Mouse (Mus musculus): ENCODE results near the gene Trim7. TPM values are rescaled to one million over a fixed set of nuclear protein-coding genes. Genes with fewer than 3 reads are reported as not detected.
"Not testable (repeated sequence)": the region's sequence is repeated elsewhere in the genome, so short reads cannot be mapped to it uniquely, and the experiment has no call there.

Trim7 gene
- total RNA-seq, 2 experiments from 2014 or later, result 57.3 to 57.9 TPM

DNA sequence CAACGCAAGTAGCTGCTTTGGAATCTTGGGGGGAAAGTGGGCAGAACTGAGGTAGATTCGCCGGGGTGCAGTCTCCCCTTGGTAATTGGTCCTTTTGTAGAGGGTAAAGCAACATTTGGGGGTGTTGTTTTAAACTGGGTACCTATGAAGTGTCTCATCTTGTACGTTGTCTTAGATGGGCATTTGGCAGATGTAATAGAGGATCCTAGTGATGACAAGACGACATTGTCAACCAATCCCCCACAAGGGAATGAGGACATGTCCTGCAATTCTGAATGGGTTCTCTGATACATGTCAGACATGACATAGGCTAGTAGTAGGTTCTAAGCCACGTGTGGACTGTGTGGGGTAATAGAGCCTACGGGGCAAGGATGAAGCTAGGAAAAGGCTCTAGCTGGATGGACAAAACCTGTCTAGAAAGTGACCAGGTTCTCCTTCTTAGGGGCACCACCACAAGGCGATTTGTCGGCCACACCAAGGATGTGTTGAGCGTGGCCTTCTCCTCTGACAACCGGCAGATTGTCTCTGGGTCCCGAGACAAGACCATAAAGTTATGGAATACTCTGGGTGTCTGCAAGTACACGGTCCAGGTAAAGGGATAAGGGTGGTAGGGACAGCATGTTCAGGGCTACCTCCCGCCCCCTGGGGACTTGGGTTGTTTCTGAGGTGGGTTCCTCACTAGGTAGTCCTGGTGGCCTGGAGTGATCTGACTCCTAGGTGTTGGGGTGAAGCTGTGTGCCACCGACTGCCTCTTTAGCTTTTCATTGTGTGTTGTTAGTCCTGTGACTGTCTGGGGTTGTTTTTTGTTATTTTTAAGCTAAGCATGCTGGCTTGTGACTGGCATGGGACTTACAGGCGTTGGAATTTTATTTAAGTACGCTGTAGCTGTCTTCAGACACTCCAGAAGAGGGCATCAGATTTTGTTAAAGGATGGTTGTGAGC lies 23.8 kb upstream of the Trim7 start:
- DNase-seq, result no peak

DNA sequence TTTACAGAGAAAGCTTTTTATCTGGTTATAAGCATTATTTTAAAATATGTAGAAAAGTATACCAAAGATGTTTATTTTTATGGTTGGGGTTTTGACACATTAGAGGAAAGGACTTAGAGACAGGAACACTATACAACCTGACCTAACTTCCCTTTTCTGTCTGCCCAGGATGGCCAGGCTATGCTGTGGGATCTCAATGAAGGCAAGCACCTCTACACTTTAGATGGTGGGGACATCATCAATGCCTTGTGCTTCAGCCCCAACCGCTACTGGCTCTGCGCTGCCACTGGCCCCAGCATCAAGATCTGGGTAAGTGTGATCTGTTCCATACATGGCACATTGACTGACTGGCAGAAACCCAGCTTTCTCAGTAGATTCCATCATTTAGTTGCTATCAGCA lies 22.0 kb upstream of the Trim7 start:
- no peak for DNase-seq

DNA sequence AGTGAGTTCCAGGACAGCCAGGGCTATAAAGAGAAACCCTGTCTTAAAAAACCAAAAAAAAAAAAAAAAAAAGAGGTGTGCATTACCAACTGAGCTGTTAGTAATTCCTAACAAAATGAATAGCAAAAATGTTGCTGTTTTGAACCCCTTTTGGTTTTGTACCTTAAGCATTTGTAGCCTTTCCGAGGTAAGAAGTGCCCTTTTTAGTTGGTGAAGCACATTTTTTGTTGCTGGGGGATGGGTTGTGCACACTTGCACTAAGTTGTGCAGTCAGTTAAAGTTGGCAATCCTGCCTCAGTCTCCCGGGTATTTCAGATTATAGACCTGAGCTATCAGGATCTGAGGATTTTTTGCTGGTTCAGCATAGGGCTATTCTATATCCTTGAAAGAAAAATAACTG lies 21.0 kb upstream of the Trim7 start:
- DNase-seq, result no peak

DNA sequence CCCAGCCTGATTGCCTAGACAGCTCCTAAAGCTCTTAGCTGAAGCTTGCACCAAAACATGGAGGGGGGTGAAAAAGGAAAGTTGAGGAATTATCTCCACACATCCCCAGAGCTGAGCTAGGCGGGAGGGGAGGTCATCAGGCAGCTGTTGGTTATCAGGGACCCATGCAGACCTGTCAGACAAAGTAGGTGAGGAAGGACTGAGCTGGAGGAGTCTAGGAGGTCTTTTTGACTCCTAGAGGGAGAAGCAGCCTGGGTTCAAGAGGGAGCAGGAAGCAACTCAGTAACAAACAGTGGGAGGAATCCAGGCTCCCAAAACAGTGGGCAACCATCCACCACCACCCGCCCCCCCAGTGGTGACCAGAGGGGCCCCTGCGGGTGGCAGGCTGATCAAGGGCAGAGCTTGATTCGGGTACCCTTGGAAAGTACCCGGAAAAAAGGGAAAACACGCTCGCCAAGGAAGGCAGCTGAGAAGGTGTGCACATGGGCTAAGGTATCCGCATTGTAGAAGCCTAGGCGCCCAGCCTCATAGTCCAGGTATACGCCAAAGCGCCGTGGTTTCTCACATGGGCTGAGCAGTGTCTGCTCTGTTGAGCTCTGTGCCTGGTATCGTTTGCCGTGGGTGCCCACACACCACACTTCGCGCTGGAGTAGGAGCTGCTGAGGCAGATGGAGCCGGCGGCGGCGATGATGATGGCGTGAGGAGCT lies 18.9 kb upstream of the Trim7 start:
- no peak for DNase-seq

DNA sequence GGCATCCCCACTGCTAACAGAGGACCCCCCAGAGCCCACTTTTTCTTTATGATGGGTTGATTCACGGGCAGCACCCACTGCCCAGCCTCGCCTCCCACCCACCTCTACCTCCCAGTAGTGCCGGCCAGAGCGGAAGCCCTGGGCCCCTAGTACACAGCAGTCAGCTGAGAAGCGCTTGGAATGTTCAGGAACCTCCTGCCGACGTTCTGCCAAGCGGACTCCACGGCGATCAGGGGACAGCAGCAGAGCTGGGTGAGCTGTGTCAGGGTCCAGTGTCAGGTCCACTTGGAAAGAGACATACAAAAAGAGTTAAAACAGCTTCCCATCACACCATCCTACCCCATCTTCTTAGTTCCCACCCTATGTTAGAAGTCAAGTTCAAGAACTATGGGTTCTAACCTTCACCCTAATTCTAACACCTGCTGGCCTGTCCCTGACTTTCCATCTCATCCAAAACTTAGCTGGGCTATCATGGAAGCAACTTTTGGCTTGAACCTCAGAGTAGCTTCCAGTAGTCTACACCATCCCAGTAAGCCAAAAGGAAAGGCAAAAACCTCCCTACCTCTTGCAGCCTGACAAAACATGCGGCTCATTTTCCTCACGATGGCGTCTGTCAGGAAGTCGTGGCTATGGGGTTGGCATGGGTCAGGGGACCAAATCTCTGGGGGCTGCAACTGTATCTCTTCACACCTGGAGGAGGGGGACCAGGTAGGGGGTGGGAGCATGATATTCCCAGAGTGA lies 18.2 kb upstream of the Trim7 start:
- no peak for DNase-seq

DNA sequence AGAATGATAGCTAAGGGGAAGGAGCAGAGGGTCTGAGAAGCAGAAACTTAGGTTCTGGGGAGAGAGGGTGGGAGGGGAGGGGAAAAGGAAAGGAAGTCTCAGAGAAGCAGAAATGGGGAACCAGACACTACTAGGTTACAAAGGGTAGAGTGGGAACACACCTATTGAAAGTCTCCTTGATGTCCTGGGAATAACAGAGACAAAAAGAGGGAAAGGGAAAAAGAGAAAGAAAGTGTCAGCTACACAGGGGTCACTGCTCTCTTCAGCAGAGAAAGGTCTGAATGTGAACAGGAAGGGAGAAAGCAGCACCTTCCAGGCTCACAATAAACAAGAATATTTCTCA lies 17.7 kb upstream of the Trim7 start:
- no peak for DNase-seq

DNA sequence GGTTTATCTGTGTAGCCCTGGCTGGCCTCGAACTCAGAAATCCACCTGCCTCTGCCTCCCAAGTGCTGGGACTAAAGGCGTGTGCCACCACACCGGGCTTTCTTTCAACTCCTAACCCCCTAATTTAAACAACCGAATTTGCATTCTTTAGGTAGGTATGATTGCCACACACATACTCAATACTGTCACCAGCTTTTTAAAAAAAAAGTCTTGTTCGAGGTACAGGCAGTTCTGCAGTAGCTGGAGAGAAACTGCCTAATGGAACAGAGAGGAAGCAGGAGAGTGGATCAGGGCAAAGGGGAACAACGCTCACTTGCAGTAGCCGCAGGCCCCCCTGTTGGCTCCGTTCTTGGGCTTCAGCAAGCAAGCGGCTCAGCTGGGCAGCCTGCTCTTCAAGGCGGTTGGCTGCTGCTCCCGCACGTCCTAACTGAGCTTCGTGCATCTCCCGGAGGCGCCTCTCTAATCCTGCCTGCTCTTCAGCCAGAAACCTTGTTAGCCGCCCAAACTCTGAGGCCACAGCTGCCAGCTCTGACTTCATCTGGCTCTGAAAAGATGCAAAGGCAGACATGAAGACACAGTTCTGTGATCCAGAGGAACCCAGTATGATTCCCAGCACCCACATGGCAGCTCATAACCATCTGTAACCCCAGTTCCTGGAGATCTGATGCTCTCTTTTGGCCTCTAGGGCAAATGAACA lies 17.1 kb upstream of the Trim7 start:
- peak; percentile 53 for DNase-seq

DNA sequence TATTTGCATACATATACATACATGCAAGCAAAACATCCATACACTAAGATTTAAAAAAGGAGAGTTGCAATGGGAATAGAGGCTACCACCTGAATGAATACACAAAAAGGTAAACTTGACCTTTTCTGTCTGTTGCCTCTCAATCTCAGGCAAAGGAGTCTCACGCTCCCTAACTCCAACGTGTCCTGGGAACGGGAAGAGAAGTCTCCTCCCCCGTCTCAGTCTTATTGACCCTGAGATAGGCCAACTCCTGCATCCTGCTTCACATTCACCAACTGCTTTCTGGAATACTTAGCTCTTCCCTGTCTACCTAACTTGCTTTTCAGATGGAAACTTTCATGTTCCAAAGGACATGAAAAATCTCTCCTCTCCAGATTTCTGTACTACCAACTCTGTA lies 16.5 kb upstream of the Trim7 start:
- DNase-seq, result no peak

DNA sequence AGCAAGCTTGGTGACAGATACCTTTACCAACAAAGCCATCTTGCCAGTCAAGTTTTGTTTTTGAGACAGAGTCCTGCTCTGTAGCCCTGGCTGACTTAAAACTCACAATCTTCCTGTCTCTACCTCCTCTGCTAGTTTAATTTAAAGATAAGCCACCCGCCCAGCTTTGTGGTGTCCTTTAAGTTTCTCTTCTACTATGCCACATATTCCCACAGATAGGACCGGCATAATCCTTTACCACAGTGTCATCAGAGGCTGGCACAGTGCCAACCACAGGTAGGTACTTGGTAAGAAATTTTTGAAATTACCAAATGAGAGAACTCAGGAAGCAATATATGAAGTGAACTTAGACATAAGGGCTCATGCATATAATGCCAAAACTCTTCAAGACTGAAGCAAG lies 15.8 kb upstream of the Trim7 start:
- DNase-seq, result no peak

DNA sequence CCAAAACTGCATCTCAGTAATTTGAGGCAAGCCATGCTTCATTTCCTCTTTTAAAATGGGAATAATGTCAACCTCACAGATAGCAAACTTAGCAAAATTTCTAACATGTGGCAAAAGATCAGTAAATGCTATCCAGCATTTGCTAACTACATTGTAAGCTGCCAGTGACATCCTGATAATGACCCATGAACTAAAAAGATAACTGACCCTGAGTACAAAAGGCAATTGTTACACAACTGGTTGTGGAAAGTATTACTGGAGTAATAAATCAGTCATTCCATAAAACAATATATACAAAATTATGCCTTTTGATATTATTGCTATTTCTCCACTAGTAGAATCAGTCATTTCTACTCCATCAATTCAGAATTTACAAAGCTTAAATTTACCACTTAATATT lies 12.2 kb upstream of the Trim7 start:
- DNase-seq, result no peak

DNA sequence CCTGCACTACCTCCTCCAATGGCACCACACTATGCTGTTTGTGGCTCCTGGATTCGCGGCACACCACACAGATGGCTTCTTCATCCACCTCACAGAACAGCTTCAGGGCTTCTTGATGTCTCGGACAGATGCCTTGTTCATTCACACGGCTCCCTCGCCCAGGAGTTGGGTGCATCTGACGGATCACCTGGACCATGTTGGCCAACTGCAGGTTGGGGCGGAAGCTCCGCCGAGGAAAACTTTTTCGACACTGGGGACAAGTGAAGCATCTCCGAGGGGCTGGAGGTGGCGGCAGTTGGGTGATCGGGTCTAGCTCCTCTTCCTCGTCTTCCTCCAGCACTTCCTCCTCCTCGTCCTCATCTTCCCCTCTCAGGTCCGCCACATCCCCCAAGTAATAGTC lies 10.1 kb upstream of the Trim7 start:
- no peak for DNase-seq

DNA sequence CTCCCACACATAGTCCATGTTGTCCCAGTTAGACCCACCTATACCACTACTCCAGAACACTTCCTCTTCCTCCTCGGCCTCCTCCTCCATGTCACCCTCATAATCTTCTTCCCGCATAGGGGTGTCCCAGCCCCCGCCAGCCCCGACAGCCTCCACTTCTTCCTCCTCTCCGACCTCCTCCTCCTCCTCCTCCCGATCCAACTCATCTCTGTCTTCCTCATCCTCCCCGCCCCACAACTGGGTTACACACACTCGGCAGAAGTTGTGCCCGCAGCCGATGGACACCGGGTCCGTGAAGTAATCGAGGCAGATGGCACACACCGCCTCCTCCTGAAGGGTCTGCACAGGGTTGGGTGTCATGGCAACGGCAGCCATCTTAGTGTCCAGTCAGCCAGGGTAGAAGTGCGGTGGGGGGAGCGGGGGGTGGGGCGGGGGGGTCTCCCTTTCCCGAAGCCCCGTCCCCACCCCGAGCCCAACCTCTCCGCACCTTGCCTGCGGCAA lies 9.6 kb upstream of the Trim7 start:
- DNase-seq, result peak; percentile 33

DNA sequence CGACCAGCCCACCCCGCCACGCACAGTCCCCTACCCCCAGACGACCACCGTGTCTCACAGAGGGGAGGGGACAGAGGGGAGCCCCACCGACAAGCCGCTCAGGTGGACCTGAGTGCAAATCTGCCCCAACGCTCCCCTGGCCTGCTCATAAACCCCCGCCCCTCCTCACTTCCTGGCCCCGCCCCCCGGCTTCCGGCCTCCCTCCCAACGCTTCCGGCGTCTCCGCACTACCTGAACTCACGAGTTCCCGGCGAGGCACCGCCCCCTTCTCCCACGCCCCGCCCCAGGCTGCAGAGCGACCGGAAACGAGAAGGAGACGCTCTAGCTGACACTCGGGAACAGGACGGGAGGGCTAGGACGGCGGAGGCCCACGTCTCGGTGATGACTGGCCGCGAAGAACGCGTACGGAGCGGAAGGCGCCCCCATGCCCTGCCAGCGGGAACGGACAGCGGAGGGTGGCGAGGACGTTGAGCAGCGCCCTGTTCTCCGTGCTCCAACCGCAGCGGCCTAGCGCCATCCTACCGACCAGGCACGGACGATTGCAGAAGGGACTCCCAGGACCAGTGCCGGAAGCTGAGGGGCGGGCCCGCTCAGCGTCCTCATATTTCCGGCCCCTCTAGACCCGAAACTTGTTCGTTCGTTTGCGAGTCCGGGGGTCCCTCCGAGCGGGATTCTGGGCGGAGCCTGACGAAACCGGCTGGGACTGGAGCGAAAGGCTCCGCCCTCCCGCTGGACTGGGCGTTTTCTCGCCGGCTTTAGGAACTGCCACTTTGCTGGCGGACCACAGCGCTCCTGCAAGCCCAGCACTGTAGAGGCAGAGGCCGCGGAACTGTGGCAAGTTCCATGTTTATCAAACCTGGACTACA lies 8.9 kb upstream of the Trim7 start, which contains the start of gene Trim41:
Gene Trim41 (minus strand): TSS at position 554 of the 866 bp plus-strand sequence.
- peak; percentile 99 for DNase-seq

DNA sequence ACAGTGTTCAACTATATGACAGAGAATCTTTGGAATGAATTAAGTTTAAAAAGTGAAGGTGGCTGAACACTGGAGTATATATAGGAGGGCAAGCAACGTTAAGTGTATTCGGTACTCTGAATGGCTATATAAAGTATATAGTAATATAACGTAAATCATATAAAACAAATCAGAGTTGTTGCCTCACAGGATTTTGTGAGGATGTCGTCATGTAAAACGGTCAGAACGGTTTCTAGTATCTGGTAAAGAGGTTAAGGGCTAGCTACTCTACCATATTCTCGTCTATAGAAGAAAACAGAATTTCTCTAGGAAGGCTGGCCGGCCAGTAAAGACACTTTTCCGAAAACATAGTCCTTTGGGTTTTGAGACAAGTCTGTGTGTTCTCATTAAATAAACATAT lies 8.1 kb upstream of the Trim7 start:
- no peak for DNase-seq

DNA sequence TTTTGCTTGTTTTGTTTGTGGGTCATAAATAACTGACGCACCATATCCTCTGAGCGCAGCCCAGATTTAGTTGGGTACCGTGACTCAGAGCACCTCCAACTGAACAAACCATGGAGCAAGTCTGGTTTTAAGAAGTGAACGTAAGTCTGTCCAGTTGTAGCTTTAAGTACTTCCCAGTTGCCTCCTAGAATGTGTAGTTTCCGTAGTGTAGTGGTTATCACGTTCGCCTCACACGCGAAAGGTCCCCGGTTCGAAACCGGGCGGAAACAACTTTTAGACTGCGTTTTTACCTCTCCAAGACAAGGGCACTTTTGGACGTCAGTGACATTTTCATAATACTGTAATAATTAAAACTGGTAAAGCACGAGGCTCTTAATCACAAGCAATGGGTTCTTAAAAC lies 7.6 kb upstream of the Trim7 start:
- DNase-seq, result peak; percentile 57

DNA sequence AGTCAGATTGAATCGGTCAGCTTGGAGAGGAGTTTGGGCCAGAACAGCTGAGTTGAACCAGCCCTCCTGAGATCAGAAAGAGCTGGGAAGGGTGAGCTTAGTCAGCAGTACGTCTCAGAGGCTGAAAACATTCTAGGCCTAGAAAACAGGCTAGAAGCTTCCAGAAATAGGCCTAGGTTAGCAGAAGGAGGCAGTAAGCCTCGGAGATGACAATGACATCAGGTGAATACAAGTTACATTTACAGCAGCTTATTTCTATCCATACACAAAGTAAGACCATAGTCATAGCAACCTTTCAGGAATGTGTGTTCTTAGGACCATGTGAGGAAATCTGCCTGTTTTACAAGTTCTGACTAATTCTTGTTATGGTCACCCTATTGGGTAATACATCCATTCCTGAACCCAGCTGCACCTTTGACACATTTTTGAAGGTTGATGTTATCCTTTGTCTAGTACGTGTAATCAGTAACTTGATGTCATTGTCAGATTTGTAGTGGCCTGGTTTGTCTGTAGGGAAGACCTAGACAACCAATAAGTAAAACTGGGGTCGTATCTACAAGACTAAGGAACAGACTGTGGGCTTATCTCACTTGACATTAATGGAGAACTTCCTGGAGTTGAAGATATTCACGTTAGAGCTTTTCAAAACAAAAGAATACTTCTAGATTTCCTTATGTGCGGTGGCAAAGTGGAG lies 6.2 kb upstream of the Trim7 start:
- no peak for DNase-seq

DNA sequence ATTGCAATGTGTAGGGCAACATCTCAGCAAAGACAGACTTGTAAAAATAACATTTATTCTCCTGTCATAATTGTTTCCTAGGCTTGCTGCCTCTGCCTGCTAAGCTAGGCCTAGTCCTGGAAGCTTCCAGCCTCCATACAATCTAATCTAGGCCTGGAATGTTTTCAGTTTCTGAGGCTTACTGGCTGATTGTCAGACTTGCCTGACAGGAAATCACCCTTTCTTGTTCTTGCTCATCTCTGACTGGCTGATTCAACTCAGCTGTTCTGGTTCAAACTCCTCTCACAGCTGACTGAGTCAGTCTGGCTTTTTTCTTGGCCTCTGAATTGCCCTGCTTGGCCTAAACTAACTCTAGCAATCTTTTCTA lies 5.6 kb upstream of the Trim7 start:
- no peak for DNase-seq

DNA sequence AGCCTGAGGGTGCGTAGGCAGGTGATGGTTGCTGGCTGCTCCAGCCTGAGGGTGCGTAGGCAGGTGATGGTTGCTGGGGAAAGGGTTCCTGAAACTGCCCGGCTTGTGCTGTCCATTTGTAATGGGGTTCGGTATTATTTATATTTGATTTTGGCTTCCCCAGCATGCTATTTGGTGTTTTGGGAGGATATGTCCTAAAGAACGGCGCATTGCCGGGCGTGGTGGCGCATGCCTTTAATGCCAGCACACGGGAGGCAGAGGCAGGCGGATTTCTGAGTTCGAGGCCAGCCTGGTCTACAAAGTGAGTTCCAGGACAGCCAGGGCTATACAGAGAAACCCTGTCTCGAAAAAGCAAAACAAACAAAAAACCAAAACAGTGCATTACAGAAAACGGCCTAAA lies 4.6 kb upstream of the Trim7 start:
- not testable (repeated sequence) for DNase-seq

DNA sequence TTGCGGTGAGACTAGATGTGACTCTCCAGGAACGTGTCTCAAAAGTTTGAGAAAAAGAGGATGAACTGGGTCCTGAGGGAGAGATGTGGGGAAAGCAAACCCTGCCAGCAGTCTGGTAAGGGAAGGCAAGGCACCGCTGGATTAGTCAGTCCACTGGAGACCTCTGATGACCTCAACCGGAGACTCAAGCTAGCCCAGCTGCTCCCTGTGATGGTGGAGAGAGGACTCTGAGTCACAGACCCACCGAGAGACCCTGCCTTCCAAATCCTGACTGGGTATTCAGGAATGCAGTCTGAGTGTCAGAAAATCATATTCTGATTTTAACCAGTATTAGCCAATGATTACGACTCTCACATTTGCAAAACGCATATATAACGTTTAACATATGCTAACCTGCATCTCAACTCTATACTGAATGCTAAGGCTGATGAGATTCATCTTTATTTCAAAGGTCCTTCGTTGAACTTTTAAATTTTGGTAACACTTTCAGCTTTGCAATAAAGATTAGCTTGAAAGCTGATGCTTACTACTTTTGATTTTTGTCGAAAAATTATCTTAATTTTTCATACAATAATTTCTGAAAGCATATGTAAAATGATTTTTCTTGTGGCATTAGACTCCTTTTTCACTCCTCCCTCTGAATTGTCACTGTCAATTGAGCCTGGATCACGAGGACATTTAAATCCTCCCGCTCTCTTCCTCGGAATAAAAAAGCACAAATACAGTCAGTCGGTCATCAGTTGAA lies 3.0 kb upstream of the Trim7 start:
- no peak for DNase-seq

DNA sequence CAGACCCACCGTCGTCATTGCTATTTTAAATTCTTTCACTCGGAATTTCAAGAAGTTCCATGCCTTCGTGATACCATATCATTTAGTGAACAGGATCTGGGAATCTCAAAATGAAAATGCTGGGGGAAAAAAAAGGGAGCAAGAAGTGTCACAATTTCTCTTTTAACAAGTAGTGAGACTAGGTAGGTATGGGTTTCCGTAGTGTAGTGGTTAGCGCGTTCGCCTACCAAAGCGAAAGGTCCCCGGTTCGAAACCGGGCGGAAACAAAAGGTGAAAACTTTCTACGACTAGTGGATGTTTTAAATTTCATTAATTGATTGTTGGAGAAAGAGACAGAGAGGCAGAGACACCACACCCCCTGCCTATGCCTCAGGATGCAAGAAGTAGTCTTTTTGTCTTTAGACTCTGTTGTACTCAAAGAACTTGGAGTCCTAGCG lies 2.4 kb upstream of the Trim7 start:
- no peak for DNase-seq
